Mouse (Mus musculus) spleen, postnatal 14 days (tissue): ENCODE measurements around the gene Angel1.

ENCODE experiments used
- DNase-seq, 2 experiments: peaks; one replicate each; pipeline ENCODE4 v3.0.0; 2021 to 2022; ENCODE audit warnings: low spot score in 2 of 2

The Angel1 gene

GRCm38 (mm10) chr12:86702690-86703089 is 23.6 kb downstream of the Angel1 start:
- no peak for DNase-seq

- DNase-seq, result no peak
Measured at GRCm38 (mm10) chr12:86701491-86701890, 24.8 kb downstream of the Angel1 start.

GRCm38 (mm10) chr12:86700927-86701310 is 25.3 kb downstream of the Angel1 start:
- no peak for DNase-seq

- DNase-seq, result no peak
Measured at GRCm38 (mm10) chr12:86699965-86700926, 26.0 kb downstream of the Angel1 start.

GRCm38 (mm10) chr12:86698537-86698936 is 27.7 kb downstream of the Angel1 start:
- no peak for DNase-seq

GRCm38 (mm10) chr12:86697996-86698395 is 28.3 kb downstream of the Angel1 start:
- no peak for DNase-seq

GRCm38 (mm10) chr12:86694441-86694840 is 31.8 kb downstream of the Angel1 start:
- DNase-seq, result no peak

GRCm38 (mm10) chr12:86693389-86693788 is 32.9 kb downstream of the Angel1 start:
- DNase-seq, result no peak

GRCm38 (mm10) chr12:86692471-86693356 is 33.5 kb downstream of the Angel1 start:
- no peak for DNase-seq

GRCm38 (mm10) chr12:86690700-86691485 is 35.4 kb downstream of the Angel1 start:
- no peak for DNase-seq

GRCm38 (mm10) chr12:86688917-86689316 is 37.3 kb downstream of the Angel1 start:
- DNase-seq, result no peak

GRCm38 (mm10) chr12:86687971-86688573 is 38.2 kb downstream of the Angel1 start:
- no peak for DNase-seq

GRCm38 (mm10) chr12:86687445-86687955 is 38.8 kb downstream of the Angel1 start:
- DNase-seq, result no peak

- no peak for DNase-seq
Measured at GRCm38 (mm10) chr12:86686551-86687330, 39.5 kb downstream of the Angel1 start.

- no peak for DNase-seq
Measured at GRCm38 (mm10) chr12:86685275-86685674, 41.0 kb downstream of the Angel1 start.

GRCm38 (mm10) chr12:86683698-86684097 is 42.6 kb downstream of the Angel1 start:
- DNase-seq, result no peak

GRCm38 (mm10) chr12:86682178-86682577 is 44.1 kb downstream of the Angel1 start:
- DNase-seq, result no peak

GRCm38 (mm10) chr12:86681626-86682025 is 44.6 kb downstream of the Angel1 start:
- no peak for DNase-seq

GRCm38 (mm10) chr12:86680591-86681193 is 45.6 kb downstream of the Angel1 start:
- DNase-seq, result no peak

GRCm38 (mm10) chr12:86679991-86680491 is 46.2 kb downstream of the Angel1 start:
- no peak for DNase-seq
